Mouse (Mus musculus) left cerebral cortex, postnatal 14 days (tissue): ENCODE data around the gene Arhgap32. TPM values are rescaled to one million over a fixed set of nuclear protein-coding genes. Genes with fewer than 3 reads are reported as not detected.
"Not testable (repeated sequence)": the region's sequence is repeated elsewhere in the genome, so short reads cannot be mapped to it uniquely, and the experiment has no call there.

Source experiments
- DNase-seq, 2 experiments: peaks; one replicate each; pipeline ENCODE4 v3.0.0; 2021 to 2022; ENCODE audit warnings: low spot score in 2 of 2, mixed read lengths in 1 of 2
- intact Hi-C: fragments of 180-260 bp; cut with DNase I; formaldehyde crosslinking; loops from one replicate; pipeline ENCODE4 v1.15.1; 2025
- total RNA-seq, 2 experiments: library from RNA; stranded (reverse); gene quantifications; 2 replicates each; pipeline ENCODE4 v1.2.3; 2021

The Arhgap32 gene
- total RNA-seq, 2 experiments from 2014 or later, result 342 to 403 TPM

- intact Hi-C loops, result no loop called here
- no peak for DNase-seq
Observed at GRCm38 (mm10) chr9:32136195-32136594, 20.3 kb downstream of the Arhgap32 start.

- intact Hi-C loops, result no loop called here
- no peak for DNase-seq
Observed at GRCm38 (mm10) chr9:32136680-32137295, 20.9 kb downstream of the Arhgap32 start.

- no peak for DNase-seq
- intact Hi-C loops, result no loop called here
Observed at GRCm38 (mm10) chr9:32137697-32138426, 21.9 kb downstream of the Arhgap32 start.

- intact Hi-C loops, result no loop called here
- no peak for DNase-seq
Observed at GRCm38 (mm10) chr9:32138616-32139015, 22.7 kb downstream of the Arhgap32 start.

GRCm38 (mm10) chr9:32139641-32140040, 23.7 kb downstream of the Arhgap32 start:
- no peak for DNase-seq
- intact Hi-C loops, result no loop called here

- intact Hi-C loops, result no loop called here
- DNase-seq, result no peak
Observed at GRCm38 (mm10) chr9:32142834-32143233, 26.9 kb downstream of the Arhgap32 start.

- intact Hi-C loops, result no loop called here
- DNase-seq, result no peak
Observed at GRCm38 (mm10) chr9:32143451-32143850, 27.5 kb downstream of the Arhgap32 start.

GRCm38 (mm10) chr9:32146257-32146996, 30.5 kb downstream of the Arhgap32 start:
- intact Hi-C loops, result no loop called here
- peak in 1 of 2 experiments; percentile 47 for DNase-seq

GRCm38 (mm10) chr9:32149241-32149640, 33.3 kb downstream of the Arhgap32 start:
- DNase-seq, result no peak

GRCm38 (mm10) chr9:32149836-32150642, 34.1 kb downstream of the Arhgap32 start:
- intact Hi-C loops, result no loop called here

More at GRCm38 (mm10) chr9:32149241-32149640, 33.3 kb downstream of the Arhgap32 start:
- intact Hi-C loops, result no loop called here

GRCm38 (mm10) chr9:32154727-32155371, 38.9 kb downstream of the Arhgap32 start:
- intact Hi-C loops, result loop anchor here (5.0 kb wide), 1 partner anchor 123 kb away; no protein-coding TSS in a partner anchor
- no peak for DNase-seq

More at GRCm38 (mm10) chr9:32149836-32150642, 34.1 kb downstream of the Arhgap32 start:
- DNase-seq, result no peak

GRCm38 (mm10) chr9:32156706-32157105, 40.8 kb downstream of the Arhgap32 start:
- intact Hi-C loops, result loop anchor here (5.0 kb wide), 1 partner anchor 124 kb away; no protein-coding TSS in a partner anchor
- DNase-seq, result no peak

GRCm38 (mm10) chr9:32157201-32157600, 41.3 kb downstream of the Arhgap32 start:
- intact Hi-C loops, result loop anchor here (5.0 kb wide), 1 partner anchor 125 kb away; no protein-coding TSS in a partner anchor
- no peak for DNase-seq

- DNase-seq, result peak; percentile 25 to 76
- intact Hi-C loops, result loop anchor here (2.0 to 5.0 kb wide), 2 partner anchors 127 to 186 kb away; no protein-coding TSS in a partner anchor
Observed at GRCm38 (mm10) chr9:32158837-32159543, 43.1 kb downstream of the Arhgap32 start.

GRCm38 (mm10) chr9:32159724-32160123, 43.8 kb downstream of the Arhgap32 start:
- no peak for DNase-seq
- intact Hi-C loops, result loop anchor here (2.0 to 5.0 kb wide), 2 partner anchors 127 to 187 kb away; no protein-coding TSS in a partner anchor

- DNase-seq, result no peak
- intact Hi-C loops, result no loop called here
Observed at GRCm38 (mm10) chr9:32162792-32163191, 46.9 kb downstream of the Arhgap32 start.

- DNase-seq, intact Hi-C loops: not testable (repeated sequence)
Observed at GRCm38 (mm10) chr9:32163820-32164219, 47.9 kb downstream of the Arhgap32 start.

- intact Hi-C loops, result no loop called here
- no peak for DNase-seq
Observed at GRCm38 (mm10) chr9:32168546-32169137, 52.7 kb downstream of the Arhgap32 start.
